Mouse (Mus musculus) layer of hippocampus, adult 9-11 months (tissue): ENCODE results near the gene Cst13.

Experiments used
- DNase-seq: peaks from one replicate; pipeline ENCODE4 v3.0.0; 2022

The Cst13 gene

GRCm38 (mm10) chr2:148875335-148875811, 55.5 kb downstream of the Cst13 start, which contains the start of gene Cst3:
Cst3 (minus strand) TSS chr2:148875692.
- DNase-seq = peak; percentile 95

GRCm38 (mm10) chr2:148877016-148877770, 57.3 kb downstream of the Cst13 start:
- peak; percentile 79 for DNase-seq

- DNase-seq = no peak
Measured at GRCm38 (mm10) chr2:148878641-148879130, 58.8 kb downstream of the Cst13 start.

GRCm38 (mm10) chr2:148879199-148879598, 59.3 kb downstream of the Cst13 start:
- DNase-seq = no peak
